Mouse (Mus musculus) G1E (cell line): ENCODE data around the gene Ppm1h.

Source experiments
- CTCF ChIP-seq: IDR thresholded peaks from 2 replicates; pipeline ENCODE4 v1.5.1; 2012; ENCODE audit warnings: low read depth, low read length, inconsistent platforms, mixed read lengths
- GATA1 ChIP-seq: IDR thresholded peaks from 2 replicates; pipeline ENCODE4 v1.6.1; 2012; ENCODE audit warnings: borderline replicate concordance, low read length, inconsistent platforms, mixed read lengths
- GATA2 ChIP-seq: IDR thresholded peaks from 2 replicates; pipeline ENCODE4 v1.6.1; 2012; ENCODE audit warnings: low read depth, low read length, inconsistent platforms, borderline replicate concordance
- POLR2AphosphoS5 ChIP-seq: IDR thresholded peaks from 2 replicates; pipeline ENCODE4 v1.6.1; 2012; ENCODE audit warnings: low read depth, low read length, inconsistent platforms; ENCODE audit not compliant: insufficient replicate concordance
- TAL1 ChIP-seq: conservative IDR thresholded peaks from 2 replicates; pipeline ENCODE4 v1.6.1; 2012; ENCODE audit warnings: low read depth, low read length, inconsistent platforms, mixed read lengths

DNA sequence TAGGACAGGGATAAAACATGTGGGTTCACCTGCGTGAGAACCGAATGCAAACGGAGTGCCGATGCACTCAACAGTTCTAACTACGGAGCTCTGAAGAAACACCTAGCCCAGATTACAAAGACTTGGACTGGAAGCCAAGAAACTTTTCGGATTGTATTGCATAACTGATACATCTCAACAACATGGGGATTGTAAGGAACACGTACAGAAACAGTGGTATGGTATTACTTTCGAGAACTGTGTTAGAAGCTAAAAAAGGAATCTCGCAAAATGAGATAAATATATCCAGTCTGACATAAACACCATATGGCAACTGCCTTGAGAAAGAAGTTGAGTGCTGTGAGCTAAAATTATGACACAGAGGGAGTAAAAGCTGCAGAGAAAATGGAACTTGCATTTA lies 311.4 kb downstream of the Ppm1h start:
- no peak for TF ChIP-seq GATA2
- TF ChIP-seq CTCF: no peak
- no peak for TF ChIP-seq GATA1
- TF ChIP-seq POLR2AphosphoS5: no peak
- TF ChIP-seq TAL1: no peak
